Mouse (Mus musculus) ES-Bruce4 (cell line): ENCODE data around the gene Olfr839-ps1.

ENCODE experiments used
- CTCF ChIP-seq: IDR thresholded peaks from one replicate; pipeline ENCODE4 v1.8.1; 2011; ENCODE audit warnings: low read depth, low read length
- POLR2A ChIP-seq: IDR thresholded peaks from one replicate; pipeline ENCODE4 v1.8.1; 2011; ENCODE audit warnings: low read length; ENCODE audit not compliant: insufficient read depth

DNA sequence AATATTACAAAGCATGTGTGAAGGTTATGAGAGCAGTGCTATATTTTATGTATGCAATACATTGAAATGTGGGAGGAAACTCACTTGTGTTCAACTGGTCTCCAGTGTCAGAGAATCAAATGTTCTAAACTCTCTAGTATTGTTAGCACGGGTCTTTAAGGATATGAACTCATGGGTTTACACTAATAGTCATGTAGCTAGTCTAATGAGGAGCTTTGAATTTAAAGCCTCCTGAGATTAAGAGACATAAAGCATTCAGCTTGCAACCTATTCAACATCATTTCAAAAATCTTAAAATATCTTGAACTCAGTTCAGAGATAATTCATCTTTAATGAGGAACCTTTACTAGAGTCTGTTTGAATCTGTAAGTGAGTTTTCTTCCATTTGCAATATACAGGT, 41.1 kb downstream of the Olfr839-ps1 start, which contains the start of gene Olfr837:
- TF ChIP-seq POLR2A (no peak), CTCF (no peak)
